Mouse (Mus musculus) hindbrain, embryonic 14.5 days (tissue): ENCODE results near the gene Zbtb7b. TPM values are rescaled to one million over a fixed set of nuclear protein-coding genes. Genes with fewer than 3 reads are reported as not detected.

ENCODE experiments used
- ATAC-seq: fragments of 200-750 bp; cut with Nextera tagmentation; 2 replicates; pipeline ENCODE4 v1.8.0; 2017; ENCODE audit warnings: moderate number of reproducible peaks, mild to moderate bottlenecking, moderate TSS enrichment, moderate library complexity; ENCODE audit not compliant: low FRiP score
- DNase-seq: peaks from one replicate; pipeline ENCODE4 v3.0.0-alpha.2; 2015; ENCODE audit warnings: low spot score
- H3K27ac ChIP-seq: fragments of 300-500 bp; sonication (generic); 2 replicates; pipeline ENCODE4 v1.5.1; 2014; ENCODE audit warnings: mild to moderate bottlenecking, moderate library complexity
- H3K27me3 ChIP-seq: fragments of 300-500 bp; sonication (generic); 2 replicates; pipeline ENCODE4 v1.6.1; 2014; ENCODE audit warnings: mild to moderate bottlenecking, low read length, mixed read lengths; ENCODE audit not compliant: control insufficient read depth, insufficient read depth
- H3K36me3 ChIP-seq: fragments of 300-500 bp; sonication (generic); replicated peaks from 2 replicates; pipeline ENCODE4 v1.6.1; 2014; ENCODE audit not compliant: control insufficient read depth, insufficient read depth
- H3K4me1 ChIP-seq: fragments of 300-500 bp; sonication (generic); replicated peaks from 2 replicates; pipeline ENCODE4 v1.6.1; 2014; ENCODE audit warnings: antibody characterized with exemption, low read length, mixed read lengths; ENCODE audit not compliant: control insufficient read depth, insufficient read depth
- H3K4me2 ChIP-seq: fragments of 300-500 bp; sonication (generic); replicated peaks from 2 replicates; pipeline ENCODE4 v1.6.1; 2014; ENCODE audit warnings: mild to moderate bottlenecking, moderate library complexity
- H3K4me3 ChIP-seq: fragments of 300-500 bp; sonication (generic); replicated peaks from 2 replicates; pipeline ENCODE4 v1.5.1; 2014; ENCODE audit warnings: mild to moderate bottlenecking, low read length
- H3K9ac ChIP-seq: fragments of 300-500 bp; sonication (generic); 2 replicates; pipeline ENCODE4 v1.6.1; 2014
- H3K9me3 ChIP-seq: fragments of 300-500 bp; sonication (generic); 2 replicates; pipeline ENCODE4 v1.6.1; 2016; ENCODE audit warnings: low read length; ENCODE audit not compliant: control insufficient read depth
- WGBS: fragments of 180-500 bp; shearing (Covaris S2); extraction: QIAGEN DNeasy Blood & Tissue Kit; methylation state at CpG from one replicate; pipeline ENCODE4 v1.1.7; 2014; 5-methylcytosine and 5-hydroxymethylcytosine counted together
- polyA plus RNA-seq: library from polyadenylated mRNA; unstranded; fragments of >200 nt; fragmentation: Nextera tagmentation; extraction: Ambion mirVana; gene quantifications from 2 replicates; pipeline ENCODE4 v1.2.1, GENCODE M21; 2014

The Zbtb7b gene
- polyA plus RNA-seq, 1 experiment from 2014 or later = 0.46 TPM

DNA sequence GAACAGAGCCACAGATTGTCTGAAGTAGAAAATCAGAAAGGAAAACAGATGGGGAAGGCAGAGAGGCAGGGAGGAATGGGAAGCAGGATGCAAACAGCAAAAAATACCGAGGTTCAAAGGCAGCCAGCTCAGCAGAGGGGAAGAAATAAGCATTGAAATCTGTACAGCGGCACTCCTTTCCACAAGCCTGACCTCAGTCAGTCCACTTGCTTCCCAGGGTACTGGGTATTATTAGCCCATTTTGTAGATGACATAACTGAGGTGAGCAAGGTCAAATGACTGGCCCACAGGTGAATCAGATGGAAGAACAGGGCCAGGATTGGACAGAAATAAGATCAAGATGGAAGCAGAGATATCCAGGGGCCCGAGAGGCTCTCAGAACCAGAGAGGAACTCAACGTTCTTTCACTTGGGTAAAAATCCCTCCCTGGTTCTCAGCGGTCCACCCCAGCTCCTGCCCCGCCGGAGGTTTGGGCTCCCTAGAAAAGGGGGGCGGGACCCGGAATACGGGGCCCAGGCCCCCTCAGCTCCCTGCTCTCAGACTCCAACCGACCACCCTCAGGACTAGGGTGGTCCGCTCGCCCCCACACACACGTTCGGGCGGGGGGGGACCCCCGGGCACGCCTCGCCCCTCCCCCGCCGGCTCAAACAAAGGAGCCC is 57.4 kb downstream of the Zbtb7b start:
- ATAC-seq = no peak
- Histone ChIP-seq H3K36me3 (no peaks in the 10 kb centered on the region), H3K4me2 (peak overlapping the region; percentile 88), H3K27me3 (no peaks in the 10 kb centered on the region), H3K9ac (peak overlapping the region; percentile 84), H3K27ac (peak overlapping the region; percentile 70), H3K4me1 (peaks cover 46% of the 10 kb centered on the region), H3K9me3 (no peaks in the 10 kb centered on the region), H3K4me3 (peak overlapping the region; percentile 83)
- 2% methylated on average over 17 of the region's 21 CpGs for WGBS
- no peak for DNase-seq

DNA sequence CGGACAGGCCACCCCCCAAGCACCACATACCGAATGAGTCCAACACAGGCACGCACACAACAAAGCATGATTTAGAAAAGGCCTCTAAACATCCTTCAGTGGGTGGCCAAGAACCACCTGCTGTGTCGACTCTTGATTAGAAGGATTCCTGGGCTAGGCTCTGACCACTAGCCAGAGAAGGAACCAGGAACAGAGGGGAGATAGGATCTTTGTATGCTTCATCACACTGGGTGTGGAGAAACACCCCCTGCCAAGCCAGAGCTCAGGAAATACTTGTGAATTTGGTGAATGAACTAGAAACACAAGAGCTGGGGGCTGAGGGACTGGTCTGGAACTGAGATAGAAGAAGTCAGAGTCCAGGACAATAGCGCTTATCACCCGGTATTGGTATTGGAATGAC is 58.0 kb downstream of the Zbtb7b start:
- Histone ChIP-seq H3K36me3 (no peaks in the 10 kb centered on the region), H3K4me2 (peak overlapping the region; percentile 88), H3K9me3 (no peaks in the 10 kb centered on the region), H3K9ac (peak overlapping the region; percentile 84), H3K4me1 (peaks cover 51% of the 10 kb centered on the region), H3K27ac (no peak overlapping the region), H3K27me3 (no peaks in the 10 kb centered on the region), H3K4me3 (peak overlapping the region; percentile 83)
- no peak for DNase-seq
- no peak for ATAC-seq
- 8% methylated on average over 6 of the region's 6 CpGs for WGBS

DNA sequence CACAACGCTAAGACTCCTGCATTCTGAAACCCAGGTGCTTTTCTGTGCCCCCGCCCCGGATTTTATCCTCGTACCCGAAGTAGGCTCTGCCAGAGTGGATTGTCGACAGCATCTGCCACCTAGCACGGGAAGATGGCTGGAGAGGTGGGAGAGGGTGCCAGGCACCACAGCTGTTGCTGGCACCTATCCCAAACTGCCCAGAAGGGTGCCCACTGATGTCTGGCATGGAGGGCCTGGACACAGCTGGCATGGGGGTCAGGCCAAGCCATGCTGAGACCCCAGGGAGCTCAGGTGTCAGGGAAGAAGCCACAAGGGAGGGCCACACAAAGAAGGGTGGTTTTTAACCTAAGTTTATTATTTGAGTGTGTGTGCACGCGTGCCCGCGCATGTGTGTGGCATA is 61.5 kb downstream of the Zbtb7b start:
- peak overlapping the region; percentile 4 for H3K4me2 ChIP-seq
- ATAC-seq (no peak), DNase-seq (no peak)
- 0 out of 2 replicates have a peak overlapping the region, but pooled peaks have one; percentile 4 for H3K9ac ChIP-seq
- H3K4me1 ChIP-seq = peaks cover 39% of the 10 kb centered on the region
- no peaks in the 10 kb centered on the region for H3K36me3 ChIP-seq
- no peak overlapping the region for H3K4me3 ChIP-seq
- WGBS = 60% methylated on average over 11 of the region's 11 CpGs
- H3K27me3 ChIP-seq = no peaks in the 10 kb centered on the region
- H3K27ac ChIP-seq = peak overlapping the region; percentile 55
- H3K9me3 ChIP-seq = no peaks in the 10 kb centered on the region

DNA sequence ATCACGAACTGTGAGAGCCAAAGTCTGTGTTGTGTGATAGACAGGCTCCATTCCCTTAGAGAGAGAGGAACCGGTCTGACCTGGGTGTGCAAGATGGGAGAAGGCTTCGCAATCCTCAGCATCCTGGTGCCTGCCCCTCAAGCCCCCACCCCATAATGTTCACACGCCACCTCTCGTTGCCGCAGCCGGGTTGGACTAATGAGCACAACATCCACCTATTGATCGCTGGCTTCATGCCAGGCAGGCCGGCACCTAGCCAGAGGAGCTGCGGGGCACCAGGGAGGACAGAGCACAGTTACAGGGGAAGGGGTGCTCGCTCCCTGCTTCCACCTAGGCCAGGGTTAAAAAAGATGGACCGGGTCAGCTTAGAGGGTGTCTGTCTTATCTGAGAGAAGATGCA is 62.1 kb downstream of the Zbtb7b start:
- H3K9ac ChIP-seq = 0 out of 2 replicates have a peak overlapping the region, but pooled peaks have one; percentile 4
- WGBS = 29% methylated on average over 12 of the region's 12 CpGs
- H3K36me3 ChIP-seq = no peaks in the 10 kb centered on the region
- no peak overlapping the region for H3K4me3 ChIP-seq
- peak overlapping the region; percentile 55 for H3K27ac ChIP-seq
- peak overlapping the region; percentile 4 for H3K4me2 ChIP-seq
- H3K9me3 ChIP-seq = no peaks in the 10 kb centered on the region
- no peaks in the 10 kb centered on the region for H3K27me3 ChIP-seq
- peak; percentile 34; the same call in 1 of the 2 replicates for ATAC-seq
- peaks cover 43% of the 10 kb centered on the region for H3K4me1 ChIP-seq
- DNase-seq = no peak

DNA sequence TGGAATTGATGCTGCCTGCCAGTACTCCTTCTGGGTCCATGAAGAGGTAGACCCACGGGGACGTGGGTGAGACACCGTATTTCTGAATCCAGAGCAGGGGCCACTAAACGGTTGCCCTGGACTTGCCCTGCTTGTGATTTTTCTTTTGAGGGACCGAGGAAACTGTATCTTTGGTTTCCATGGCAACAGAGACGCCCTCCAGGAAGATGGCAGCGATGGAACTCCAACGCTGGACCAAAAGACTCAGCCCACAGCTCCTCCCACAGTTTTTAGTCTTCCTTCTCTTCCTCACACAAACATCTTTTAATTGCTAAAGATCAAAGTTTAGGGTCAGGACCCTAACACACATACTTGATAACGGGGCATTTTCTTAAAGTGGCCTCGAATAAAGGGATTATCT is 62.6 kb downstream of the Zbtb7b start:
- ATAC-seq = no peak
- peaks cover 46% of the 10 kb centered on the region for H3K4me1 ChIP-seq
- H3K27ac ChIP-seq = 0 out of 2 replicates have a peak overlapping the region, but pooled peaks have one; percentile 55
- no peaks in the 10 kb centered on the region for H3K27me3 ChIP-seq
- DNase-seq = no peak
- H3K36me3 ChIP-seq = no peaks in the 10 kb centered on the region
- H3K9me3 ChIP-seq = no peaks in the 10 kb centered on the region
- H3K4me3 ChIP-seq = no peak overlapping the region
- WGBS = 34% methylated on average over 10 of the region's 10 CpGs
- 0 out of 2 replicates have a peak overlapping the region, but pooled peaks have one; percentile 4 for H3K9ac ChIP-seq
- H3K4me2 ChIP-seq = no peak overlapping the region

DNA sequence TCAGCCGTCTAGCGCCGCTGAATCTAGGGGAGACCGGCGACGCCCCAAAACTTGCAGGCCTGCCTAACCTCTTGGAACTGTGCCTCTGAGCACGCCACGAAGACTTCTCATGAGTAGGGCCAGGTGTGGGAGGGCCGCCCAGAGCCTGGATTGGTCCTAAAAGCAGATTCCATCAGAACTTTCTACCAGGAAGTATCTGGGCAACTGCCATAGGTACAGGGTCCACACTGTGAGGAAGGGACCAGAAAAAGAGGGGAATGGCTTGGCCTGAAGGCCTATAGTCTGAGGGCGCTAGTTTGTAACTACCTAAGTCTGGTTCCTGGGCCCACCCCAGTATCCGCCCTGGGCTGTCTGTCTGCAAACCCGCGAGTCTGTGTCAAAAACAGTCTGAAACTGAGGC is 63.0 kb downstream of the Zbtb7b start:
- H3K4me3 ChIP-seq = no peak overlapping the region
- H3K9ac ChIP-seq = no peak overlapping the region
- ATAC-seq (no peak), DNase-seq (no peak)
- no peaks in the 10 kb centered on the region for H3K36me3 ChIP-seq
- 0 out of 2 replicates have a peak overlapping the region, but pooled peaks have one; percentile 4 for H3K4me2 ChIP-seq
- H3K4me1 ChIP-seq = peaks cover 43% of the 10 kb centered on the region
- no peak overlapping the region for H3K27ac ChIP-seq
- 77% methylated on average over 13 of the region's 13 CpGs for WGBS
- no peaks in the 10 kb centered on the region for H3K27me3 ChIP-seq
- no peaks in the 10 kb centered on the region for H3K9me3 ChIP-seq

DNA sequence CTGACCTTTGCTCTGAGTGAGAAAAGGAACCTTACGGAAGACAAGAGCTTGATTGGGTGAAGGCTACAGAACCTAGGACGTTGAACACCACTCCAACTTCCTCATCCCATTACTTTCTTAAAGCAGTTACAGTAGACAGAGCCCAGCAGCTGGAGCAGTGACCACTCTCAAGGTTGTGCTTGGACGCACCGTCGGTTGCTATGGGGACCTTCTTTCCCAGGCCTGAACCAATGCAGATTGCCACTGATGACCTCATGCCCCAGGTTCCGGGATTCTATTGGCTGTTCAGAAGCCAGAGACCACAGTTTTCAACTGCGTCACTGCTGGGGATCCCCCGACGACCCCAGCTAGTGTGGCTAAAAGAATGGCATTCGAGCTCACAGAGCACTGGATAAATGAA is 63.6 kb downstream of the Zbtb7b start:
- no peak for ATAC-seq
- Histone ChIP-seq H3K4me3 (no peak overlapping the region), H3K9ac (no peak overlapping the region), H3K36me3 (no peaks in the 10 kb centered on the region), H3K27me3 (no peaks in the 10 kb centered on the region), H3K9me3 (no peaks in the 10 kb centered on the region), H3K4me2 (peak overlapping the region; percentile 4; the same call in 1 of the 2 replicates), H3K27ac (no peak overlapping the region), H3K4me1 (peaks cover 40% of the 10 kb centered on the region)
- no peak for DNase-seq
- WGBS = 16% methylated on average over 10 of the region's 10 CpGs

DNA sequence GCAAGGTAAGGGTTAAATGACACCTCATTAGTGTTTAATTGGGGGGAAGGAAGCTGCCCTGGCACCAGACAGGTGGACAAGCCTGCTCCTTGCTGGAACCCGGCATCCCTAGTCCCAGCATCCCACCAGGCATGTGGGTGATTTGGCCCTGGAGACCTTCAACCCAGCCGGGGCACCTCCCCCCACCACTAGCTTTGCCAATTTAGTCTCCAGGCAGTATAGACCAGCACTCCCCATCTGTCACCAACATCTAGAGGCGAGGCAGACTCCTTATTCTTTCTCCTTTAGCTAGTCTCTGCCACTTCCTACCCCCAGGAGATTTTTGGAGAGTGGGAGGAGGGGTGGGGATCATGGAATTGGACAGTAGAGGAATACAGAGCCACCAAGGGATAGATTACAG is 64.2 kb downstream of the Zbtb7b start:
- Histone ChIP-seq H3K36me3 (no peaks in the 10 kb centered on the region), H3K4me1 (peaks cover 40% of the 10 kb centered on the region), H3K27me3 (no peaks in the 10 kb centered on the region), H3K27ac (no peak overlapping the region), H3K4me3 (no peak overlapping the region), H3K9me3 (no peaks in the 10 kb centered on the region), H3K9ac (no peak overlapping the region), H3K4me2 (no peak overlapping the region)
- ATAC-seq (no peak), DNase-seq (no peak)
- 27% methylated on average over 3 of the region's 3 CpGs for WGBS

DNA sequence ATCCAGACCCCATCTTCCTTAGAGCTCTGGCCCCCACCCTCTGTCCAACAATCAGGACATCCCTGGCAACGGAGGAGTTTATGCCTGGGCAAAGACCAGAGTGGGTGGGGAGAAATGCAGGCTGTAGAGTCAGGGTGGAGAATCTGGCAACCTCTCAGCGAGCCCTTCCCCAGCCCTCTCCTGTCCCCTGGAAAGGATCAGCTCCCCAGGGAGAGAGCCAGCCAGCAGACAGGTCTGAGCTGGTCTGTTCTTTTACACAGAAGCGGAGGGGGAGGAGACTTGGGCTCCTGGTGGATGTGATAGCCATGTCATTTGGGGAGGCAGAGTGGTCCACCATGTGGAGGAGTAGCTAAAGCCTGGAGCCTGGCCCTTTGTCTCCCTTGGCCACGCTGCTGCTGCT is 66.0 kb downstream of the Zbtb7b start:
- peaks cover 40% of the 10 kb centered on the region for H3K4me1 ChIP-seq
- H3K4me3 ChIP-seq = no peak overlapping the region
- no peak for DNase-seq

More for the DNA sequence above, 66.0 kb downstream of the Zbtb7b start:
- H3K4me2 ChIP-seq = no peak overlapping the region
- no peaks in the 10 kb centered on the region for H3K9me3 ChIP-seq
- no peak overlapping the region for H3K9ac ChIP-seq
- no peaks in the 10 kb centered on the region for H3K36me3 ChIP-seq
- ATAC-seq = no peak
- no peaks in the 10 kb centered on the region for H3K27me3 ChIP-seq
- WGBS = 13% methylated on average over 4 of the region's 4 CpGs
- no peak overlapping the region for H3K27ac ChIP-seq
